Mouse (Mus musculus) megakaryocyte-erythroid progenitor cell, adult 5-6 weeks (primary cell): ENCODE measurements around the gene Olfr307. TPM values are rescaled to one million over a fixed set of nuclear protein-coding genes. Genes with fewer than 3 reads are reported as not detected.
"Not testable (repeated sequence)": the region's sequence is repeated elsewhere in the genome, so short reads cannot be mapped to it uniquely, and the experiment has no call there.

Experiments used
- ATAC-seq: replicated peaks from 2 replicates; pipeline ENCODE4 v1.8.0; 2016; ENCODE audit warnings: mild to moderate bottlenecking, inconsistent platforms; ENCODE audit not compliant: severe bottlenecking, poor library complexity, low FRiP score, low TSS enrichment
- total RNA-seq, 2 experiments: library from RNA; stranded (forward) in 1 of 2; stranded (reverse) in 1 of 2; fragments of 200-1000, 215-1000 nt in 1 of 2; fragments of >200 nt in 1 of 2; fragmentation: Nextera tagmentation in 1 of 2; gene quantifications; 2 replicates each; pipeline ENCODE4 v1.2.3; 2014 to 2017

Olfr307 gene
- total RNA-seq (2014; fragmentation: Nextera tagmentation) = not detected in 2 replicates
- total RNA-seq (2017) = not detected in 2 replicates

DNA sequence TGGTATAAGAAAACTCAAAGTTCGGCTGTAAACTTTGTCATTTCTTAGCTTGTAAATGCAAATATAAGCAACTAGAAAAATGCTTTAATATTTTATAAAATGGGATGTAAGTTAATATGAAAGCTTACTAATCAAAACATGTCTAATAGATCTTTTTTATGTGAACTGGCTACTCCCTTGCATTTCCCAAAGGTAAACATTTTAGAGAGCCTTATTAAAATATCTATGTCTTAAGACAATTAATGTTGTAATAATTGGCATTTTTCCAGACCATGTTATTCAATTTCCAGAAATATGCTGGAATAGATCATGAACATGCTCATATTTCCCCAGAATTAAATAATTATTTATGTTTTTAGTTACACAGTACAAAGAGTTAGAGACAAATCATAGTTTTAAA, at the start of gene Olfr307:
Gene Olfr307 (minus strand): TSS at position 101 of the 400 bp plus-strand sequence.
- ATAC-seq = no peak

DNA sequence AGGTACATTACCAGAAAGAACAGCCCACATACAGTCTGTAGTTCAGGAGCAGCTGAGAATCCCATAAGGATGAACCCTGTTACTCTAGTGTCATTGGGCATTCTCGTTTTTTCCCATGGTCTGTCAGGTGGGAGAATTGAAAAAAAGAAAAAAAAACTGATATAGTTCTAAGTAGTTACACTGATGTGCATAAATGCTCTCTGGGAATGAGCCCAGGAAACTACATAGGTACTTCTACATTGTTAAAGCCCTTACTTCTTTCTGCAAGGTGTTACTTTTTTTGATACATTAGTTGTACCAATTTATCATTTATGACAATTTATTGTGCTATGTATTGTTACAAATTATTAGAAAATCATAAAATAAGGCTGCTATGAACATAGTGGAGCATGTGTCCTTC, 49.2 kb upstream of the Olfr307 start, which contains the start of gene Olfr304:
Gene Olfr304 (minus strand): TSS at position 101 of the 400 bp plus-strand sequence.
- no peak for ATAC-seq

DNA sequence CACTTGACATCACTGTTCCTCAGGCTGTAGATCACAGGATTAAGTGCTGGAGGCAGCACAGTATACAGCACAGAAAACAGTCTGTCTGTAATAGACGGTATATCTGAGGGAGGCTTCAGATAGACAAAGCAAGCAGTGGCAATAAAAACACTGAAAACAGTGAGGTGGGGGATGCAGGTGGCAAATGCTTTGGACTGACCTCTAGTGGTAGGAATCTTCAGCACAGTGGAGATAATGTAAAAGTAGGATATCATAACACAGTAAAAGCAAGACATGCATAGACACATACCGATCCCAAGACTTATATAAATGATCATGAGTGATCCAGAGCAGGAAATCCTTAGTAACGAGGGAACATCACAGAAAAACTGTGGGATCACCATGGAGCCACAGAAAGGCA, 48.4 kb upstream of the Olfr307 start:
- ATAC-seq = no peak

DNA sequence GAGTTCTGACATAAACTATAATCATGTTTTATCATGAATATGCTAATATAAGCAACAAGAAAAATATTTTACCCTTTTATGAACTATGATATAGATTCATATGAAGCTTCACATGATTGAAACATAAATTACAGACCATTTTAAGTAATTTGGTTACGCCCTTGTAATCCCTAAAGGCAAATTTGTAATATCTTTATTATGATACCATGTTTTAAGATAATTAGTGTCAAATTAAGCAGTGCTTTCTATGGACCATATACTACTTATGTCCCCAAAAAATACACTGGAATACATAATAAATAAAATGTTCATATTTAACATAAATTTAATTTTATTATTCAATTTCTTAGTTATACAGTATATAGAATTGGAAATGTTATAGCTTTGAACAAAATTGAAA, 29.4 kb upstream of the Olfr307 start, which contains the start of gene Olfr305:
Gene Olfr305 (minus strand): TSS at position 101 of the 400 bp plus-strand sequence.
- ATAC-seq = no peak

DNA sequence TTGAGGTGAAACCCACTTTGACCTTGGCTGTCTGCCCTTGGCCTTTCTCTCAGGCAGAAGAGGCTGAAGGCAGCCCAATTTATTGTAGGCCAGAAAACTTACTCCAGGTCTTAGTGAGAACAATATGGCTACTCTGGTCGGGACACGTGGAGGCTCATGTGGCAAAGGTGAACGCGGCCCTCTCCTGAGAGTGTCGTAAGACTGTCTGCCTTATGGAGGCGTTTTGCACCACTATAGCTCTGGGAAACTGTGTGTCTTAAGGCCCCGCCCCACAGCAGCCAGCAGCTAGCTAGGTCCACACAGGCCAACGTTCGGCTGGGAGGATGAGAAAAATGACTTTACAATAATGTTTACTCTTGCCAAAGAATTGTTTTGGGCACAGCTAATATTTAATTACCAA, 8.9 kb upstream of the Olfr307 start:
- ATAC-seq = not testable (repeated sequence)

DNA sequence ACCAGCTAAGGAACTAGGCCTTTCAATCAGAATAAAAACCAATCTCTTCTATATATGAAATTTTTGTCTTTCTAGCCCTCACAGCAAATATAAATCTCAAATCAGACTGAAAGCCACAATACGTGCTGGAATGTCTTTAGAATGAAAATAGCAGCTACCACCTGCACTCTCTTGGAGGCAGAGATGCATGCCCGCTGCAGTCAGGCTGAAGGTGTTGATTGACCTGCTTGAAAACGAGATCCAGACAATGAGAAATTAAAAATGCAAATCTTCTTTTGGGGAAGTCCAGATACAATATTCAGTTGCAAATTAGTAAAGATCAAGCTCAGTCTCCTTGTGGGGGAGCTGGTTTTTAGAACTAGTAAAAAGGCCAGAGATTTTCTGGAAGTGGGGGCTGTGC, 6.9 kb upstream of the Olfr307 start:
- ATAC-seq = no peak

DNA sequence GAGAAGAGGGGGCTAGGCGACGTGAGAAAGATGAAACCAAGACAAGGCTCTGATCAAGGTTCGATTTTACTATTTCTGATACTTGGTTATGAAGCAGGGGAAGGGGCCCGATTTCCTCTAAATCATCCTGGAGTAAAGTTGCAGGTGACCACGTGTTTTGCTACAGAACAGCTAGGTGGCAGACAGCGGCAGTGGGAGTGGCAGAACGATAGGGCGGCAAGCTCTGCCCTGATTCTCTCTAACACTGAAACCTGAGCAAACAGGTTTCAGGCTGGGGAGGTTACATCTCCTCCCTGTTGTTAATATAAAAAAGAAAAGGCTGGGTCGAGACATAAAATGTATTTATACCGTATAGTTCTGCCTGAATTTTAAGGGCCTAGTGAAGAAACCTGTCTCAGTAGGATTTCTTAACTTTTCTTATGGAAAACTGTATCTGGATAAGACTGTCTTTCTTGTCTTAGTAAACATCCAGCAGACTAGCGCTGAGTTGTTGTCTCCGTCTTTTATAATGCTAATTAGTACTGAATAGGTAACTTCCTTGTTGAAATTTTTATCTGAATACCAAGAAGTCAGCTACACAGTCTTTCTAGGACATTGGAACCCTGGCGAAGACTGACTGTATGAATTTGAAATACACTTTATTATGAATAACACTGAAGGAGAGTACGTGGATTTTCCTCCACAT, 5.6 kb upstream of the Olfr307 start:
- no peak for ATAC-seq

DNA sequence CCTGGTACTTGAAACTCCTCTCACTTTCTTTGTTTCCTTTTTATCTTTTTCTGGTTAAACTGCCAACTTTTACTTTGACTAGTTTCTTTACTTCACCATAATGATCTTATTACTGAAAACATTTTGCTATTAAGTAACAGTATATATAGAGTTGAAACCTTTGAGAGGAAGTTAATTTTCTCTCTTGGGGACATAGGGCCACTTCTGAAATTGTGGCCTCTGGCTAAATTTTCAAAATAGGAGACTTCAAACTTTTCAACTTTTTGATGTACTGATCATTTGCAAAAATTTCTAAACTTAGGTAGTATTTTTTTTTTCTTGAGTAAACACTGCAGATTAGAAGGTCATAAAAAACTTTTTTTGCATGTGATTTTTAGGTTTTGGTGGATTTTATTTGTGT, 11.9 kb downstream of the Olfr307 start, which contains the start of gene Olfr308:
Gene Olfr308 (minus strand): TSS at position 101 of the 400 bp plus-strand sequence.
- no peak for ATAC-seq

DNA sequence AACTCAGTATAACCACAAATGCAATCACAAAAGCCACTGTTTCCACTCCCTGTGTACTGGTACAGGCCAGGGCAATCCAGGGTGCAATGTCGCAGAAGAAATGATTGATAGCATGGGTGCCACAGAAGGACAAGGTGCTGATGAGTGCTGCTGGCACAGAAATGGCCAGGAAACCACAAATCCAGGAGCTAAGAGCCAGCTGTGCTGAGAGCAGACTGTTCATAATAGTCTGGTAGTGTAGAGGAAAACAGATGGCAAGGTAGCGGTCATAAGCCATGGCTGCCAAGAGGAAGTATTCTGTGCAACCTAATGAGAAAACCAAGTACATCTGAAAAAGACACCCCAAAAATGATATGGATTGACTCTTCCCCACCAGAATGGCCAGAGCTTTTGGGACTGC, 16.1 kb downstream of the Olfr307 start:
- no peak for ATAC-seq

DNA sequence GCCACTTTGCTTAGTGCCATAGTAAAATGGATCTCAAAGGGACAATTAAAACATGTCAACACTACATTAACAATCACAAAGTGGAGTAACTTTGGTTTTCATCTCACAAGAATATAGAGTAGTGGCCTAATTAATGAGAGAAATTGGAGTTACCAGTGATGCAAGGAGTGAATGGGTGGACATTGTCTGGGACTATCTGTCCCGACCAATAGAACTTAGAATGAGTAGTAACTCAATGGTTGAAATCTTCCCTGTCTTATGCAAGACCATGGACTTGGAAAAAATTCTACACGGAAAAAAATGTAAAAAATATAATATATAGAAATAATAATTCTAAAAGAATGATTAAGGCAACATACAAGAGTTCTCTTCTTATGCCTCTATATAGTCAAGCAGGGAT, 23.8 kb downstream of the Olfr307 start, which contains the start of gene Olfr309:
Gene Olfr309 (minus strand): TSS at position 101 of the 400 bp plus-strand sequence.
- no peak for ATAC-seq

Other genes starting within 250 kb of the Olfr307 start
- not detected in 2 replicates for gene Vmn2r75, start 165.8 kb downstream of the Olfr307 start, total RNA-seq (2014; fragmentation: Nextera tagmentation)
- gene Vmn2r75, start 165.8 kb downstream of the Olfr307 start, total RNA-seq (2017) = not detected in 2 replicates
- not detected in 2 replicates for gene Vmn2r76, start 91.3 kb downstream of the Olfr307 start, total RNA-seq (2014; fragmentation: Nextera tagmentation)
- not detected in 2 replicates for gene Vmn2r76, start 91.3 kb downstream of the Olfr307 start, total RNA-seq (2017)
- gene Olfr310, start 60.4 kb downstream of the Olfr307 start, total RNA-seq (2014; fragmentation: Nextera tagmentation) = not detected in 2 replicates
- not detected in 2 replicates for gene Olfr310, start 60.4 kb downstream of the Olfr307 start, total RNA-seq (2017)
- gene Olfr309, start 23.9 kb downstream of the Olfr307 start, total RNA-seq (2014; fragmentation: Nextera tagmentation) = not detected in 2 replicates
- not detected in 2 replicates for gene Olfr309, start 23.9 kb downstream of the Olfr307 start, total RNA-seq (2017)
- gene Olfr308, start 12.0 kb downstream of the Olfr307 start, total RNA-seq (2014; fragmentation: Nextera tagmentation) = not detected in 2 replicates
- not detected in 2 replicates for gene Olfr308, start 12.0 kb downstream of the Olfr307 start, total RNA-seq (2017)
- gene Olfr305, start 29.3 kb upstream of the Olfr307 start, total RNA-seq (2014; fragmentation: Nextera tagmentation) = not detected in 2 replicates
- gene Olfr305, start 29.3 kb upstream of the Olfr307 start, total RNA-seq (2017) = not detected in 2 replicates
- gene Olfr304, start 49.1 kb upstream of the Olfr307 start, total RNA-seq (2014; fragmentation: Nextera tagmentation) = not detected in 2 replicates
- gene Olfr304, start 49.1 kb upstream of the Olfr307 start, total RNA-seq (2017) = not detected in 2 replicates
- gene Olfr303, start 60.2 kb upstream of the Olfr307 start, total RNA-seq (2014; fragmentation: Nextera tagmentation) = not detected in 2 replicates
- not detected in 2 replicates for gene Olfr303, start 60.2 kb upstream of the Olfr307 start, total RNA-seq (2017)
- gene Olfr301, start 66.3 kb upstream of the Olfr307 start, total RNA-seq (2014; fragmentation: Nextera tagmentation) = not detected in 2 replicates
- gene Olfr301, start 66.3 kb upstream of the Olfr307 start, total RNA-seq (2017) = not detected in 2 replicates
- gene Olfr299, start 122.3 kb upstream of the Olfr307 start, total RNA-seq (2014; fragmentation: Nextera tagmentation) = not detected in 2 replicates
- not detected in 2 replicates for gene Olfr299, start 122.3 kb upstream of the Olfr307 start, total RNA-seq (2017)
- not detected in 2 replicates for gene Olfr298, start 154.9 kb upstream of the Olfr307 start, total RNA-seq (2014; fragmentation: Nextera tagmentation)
- gene Olfr298, start 154.9 kb upstream of the Olfr307 start, total RNA-seq (2017) = not detected in 2 replicates
- not detected in 2 replicates for gene Olfr297, start 182.4 kb upstream of the Olfr307 start, total RNA-seq (2014; fragmentation: Nextera tagmentation)
- gene Olfr297, start 182.4 kb upstream of the Olfr307 start, total RNA-seq (2017) = not detected in 2 replicates
- gene Olfr295, start 246.3 kb upstream of the Olfr307 start, total RNA-seq (2014; fragmentation: Nextera tagmentation) = not detected in 2 replicates
- gene Olfr295, start 246.3 kb upstream of the Olfr307 start, total RNA-seq (2017) = not detected in 2 replicates